Mouse (Mus musculus) megakaryocyte progenitor cell, adult 5-6 weeks (primary cell): ENCODE data around the gene Calr3. TPM values are rescaled to one million over a fixed set of nuclear protein-coding genes. Genes with fewer than 3 reads are reported as not detected.

Source experiments
- total RNA-seq, 2 experiments: library from RNA; stranded (forward) in 1 of 2; stranded (reverse) in 1 of 2; fragments of 157-497, 149-512 nt in 1 of 2; fragments of 200-1000 nt in 1 of 2; gene quantifications; 2 replicates each; pipeline versions ENCODE4 v1.2.3 to v1.2.4; 2015 to 2017

Gene Calr3
- total RNA-seq, 2 experiments from 2014 or later, result 2.2 to 2.9 TPM

Other genes starting within 250 kb of the Calr3 start
- not detected in 2 replicates for gene Cib3, start 231.0 kb downstream of the Calr3 start, total RNA-seq (2015)
- not detected in 2 replicates for gene Cib3, start 231.0 kb downstream of the Calr3 start, total RNA-seq (2017)
- gene Gm11034, start 230.2 kb downstream of the Calr3 start, total RNA-seq (2015), result not detected in 2 replicates
- not detected in 2 replicates for gene Gm11034, start 230.2 kb downstream of the Calr3 start, total RNA-seq (2017)
- 40.5 and 44.9 TPM in 2 replicates for gene Fam32a, start 224.1 kb downstream of the Calr3 start, total RNA-seq (2015)
- 37.5 and 39.1 TPM in 2 replicates for gene Fam32a, start 224.1 kb downstream of the Calr3 start, total RNA-seq (2017)
- gene Ap1m1, start 203.9 kb downstream of the Calr3 start, total RNA-seq (2015), result 88.1 and 90.6 TPM in 2 replicates
- gene Ap1m1, start 203.9 kb downstream of the Calr3 start, total RNA-seq (2017), result 52.4 and 65.4 TPM in 2 replicates
- 58.7 and 76.6 TPM in 2 replicates for gene Gm10282, start 138.6 kb downstream of the Calr3 start, total RNA-seq (2015)
- 68.3 and 86.8 TPM in 2 replicates for gene Gm10282, start 138.6 kb downstream of the Calr3 start, total RNA-seq (2017)
- gene Klf2, start 124.8 kb downstream of the Calr3 start, total RNA-seq (2015), result 10.8 and 21.8 TPM in 2 replicates
- gene Klf2, start 124.8 kb downstream of the Calr3 start, total RNA-seq (2017), result 2.0 and 6.6 TPM in 2 replicates
- gene Eps15l1, start 22.4 kb downstream of the Calr3 start, total RNA-seq (2015), result 44.6 and 57.1 TPM in 2 replicates
- gene Eps15l1, start 22.4 kb downstream of the Calr3 start, total RNA-seq (2017), result 35.2 and 41.4 TPM in 2 replicates
- gene 1700030K09Rik, start within 50 bp of the Calr3 start, total RNA-seq (2015), result 3.0 and 3.3 TPM in 2 replicates
- gene 1700030K09Rik, start within 50 bp of the Calr3 start, total RNA-seq (2017), result 6.3 and 6.5 TPM in 2 replicates
- 80.1 and 106 TPM in 2 replicates for gene Cherp, start 31.4 kb upstream of the Calr3 start, total RNA-seq (2015)
- gene Cherp, start 31.4 kb upstream of the Calr3 start, total RNA-seq (2017), result 17.7 and 23.8 TPM in 2 replicates
- 27.3 and 40.7 TPM in 2 replicates for gene Slc35e1, start 48.7 kb upstream of the Calr3 start, total RNA-seq (2015)
- gene Slc35e1, start 48.7 kb upstream of the Calr3 start, total RNA-seq (2017), result 26.8 and 30.3 TPM in 2 replicates
- gene Med26, start 104.4 kb upstream of the Calr3 start, total RNA-seq (2015), result 10.0 and 12.0 TPM in 2 replicates
- 8.6 and 9.9 TPM in 2 replicates for gene Med26, start 104.4 kb upstream of the Calr3 start, total RNA-seq (2017)
- 45.9 and 54.0 TPM in 2 replicates for gene Smim7, start 127.2 kb upstream of the Calr3 start, total RNA-seq (2015)
- gene Smim7, start 127.2 kb upstream of the Calr3 start, total RNA-seq (2017), result 47.5 and 52.1 TPM in 2 replicates
- gene Tmem38a, start 128.2 kb upstream of the Calr3 start, total RNA-seq (2015), result 0.42 and 1.1 TPM in 2 replicates
- gene Tmem38a, start 128.2 kb upstream of the Calr3 start, total RNA-seq (2017), result 0.58 and 1.6 TPM in 2 replicates
- gene Nwd1, start 202.8 kb upstream of the Calr3 start, total RNA-seq (2015), result 3.1 and 4.7 TPM in 2 replicates
- 4.0 and 5.4 TPM in 2 replicates for gene Nwd1, start 202.8 kb upstream of the Calr3 start, total RNA-seq (2017)